15 mouse cellular contexts compared by ENCODE assay signal in the genomic region with DNA sequence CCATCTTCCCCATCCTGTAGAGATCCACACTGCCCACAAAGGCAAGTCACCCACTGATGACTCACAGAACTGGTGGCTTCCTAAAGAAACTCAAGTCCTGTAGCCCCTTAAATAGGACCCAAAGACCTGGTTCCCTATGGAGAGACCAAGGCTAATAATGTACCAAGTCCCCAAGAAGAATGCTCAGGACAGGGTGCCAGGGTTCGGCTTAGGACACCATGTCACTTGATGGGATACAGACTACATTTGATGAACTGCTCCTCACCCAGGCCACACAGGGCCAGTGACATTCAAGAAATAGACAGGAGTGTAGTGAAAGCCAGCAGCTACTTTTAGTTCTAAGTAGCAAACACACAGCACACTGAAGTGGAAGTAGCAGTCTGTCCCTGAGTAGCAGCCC. TPM values are rescaled to one million over a fixed set of nuclear protein-coding genes. Genes with fewer than 3 reads are reported as not detected.
DNase-seq lines count a peak whose midpoint lies in the region; ATAC-seq and TF ChIP-seq lines count a peak whose summit lies in the region.
"Had no signal": no experiment of that assay in that cellular context is flagged by ENCODE, and none has a peak within 500 bp of the region (broad histone marks: within the 10 kb centered on the region; RNA-seq: fewer than 3 reads in every experiment).

No protein-coding gene starts in this region.

- H3K4me3 ChIP-seq in kidney, embryonic 15.5 days (replicated peaks): no peak overlapping the region
- H3K4me3 ChIP-seq in stomach, embryonic 15.5 days (replicated peaks): no peak overlapping the region
- H3K4me3 ChIP-seq in stomach, postnatal 0 days (ENCODE audit: low read depth, low read length): no peak overlapping the region
- H3K4me3 ChIP-seq: embryonic facial prominence, embryonic 12.5 days had no signal

- H3K36me3 ChIP-seq in kidney, embryonic 15.5 days: peaks cover 21% of the 10 kb centered on the region
- H3K36me3 ChIP-seq in stomach, embryonic 15.5 days: peaks cover 3% of the 10 kb centered on the region; the same call in 1 of the 2 replicates
- no peaks in the 10 kb centered on the region for H3K36me3 ChIP-seq in stomach, postnatal 0 days (ENCODE audit: control insufficient read depth, insufficient read depth, low read length)

- 88% methylated on average over 1 of the region's 1 CpGs for WGBS in kidney, embryonic 15.5 days
- WGBS in stomach, embryonic 15.5 days: 93% methylated on average over 1 of the region's 1 CpGs
- WGBS in stomach, postnatal 0 days: 88% methylated on average over 1 of the region's 1 CpGs

- H3K9ac ChIP-seq in kidney, embryonic 15.5 days: no peak overlapping the region
- no peak overlapping the region for H3K9ac ChIP-seq in stomach, embryonic 15.5 days
- H3K9ac ChIP-seq in stomach, postnatal 0 days (ENCODE audit: low read length): no peak overlapping the region
- H3K9ac ChIP-seq: embryonic facial prominence, embryonic 12.5 days had no signal

- H3K4me2 ChIP-seq in kidney, embryonic 15.5 days: no peak overlapping the region
- H3K4me2 ChIP-seq in stomach, embryonic 15.5 days: no peak overlapping the region
- no peak overlapping the region for H3K4me2 ChIP-seq in stomach, postnatal 0 days (replicated peaks; ENCODE audit: low read depth)
- H3K4me2 ChIP-seq: embryonic facial prominence, embryonic 12.5 days; liver, embryonic 11.5 days had no signal

- peaks cover 41% of the 10 kb centered on the region for H3K4me1 ChIP-seq in kidney, embryonic 15.5 days
- peaks cover 6% of the 10 kb centered on the region; the same call in 1 of the 2 replicates for H3K4me1 ChIP-seq in stomach, embryonic 15.5 days
- H3K4me1 ChIP-seq in stomach, postnatal 0 days (replicated peaks; ENCODE audit: control insufficient read depth, insufficient read depth): no peaks in the 10 kb centered on the region

- peak overlapping the region; percentile 46 for H3K27ac ChIP-seq in kidney, embryonic 15.5 days
- H3K27ac ChIP-seq in stomach, embryonic 15.5 days: 0 out of 2 replicates have a peak overlapping the region, but pooled peaks have one; percentile 31
- no peak overlapping the region for H3K27ac ChIP-seq in stomach, postnatal 0 days (replicated peaks)

- DNase-seq in gastrocnemius, adult 18-20 months (ENCODE audit: low spot score): peak; percentile 31
- no peak for DNase-seq in gastrocnemius, postnatal 4 days (ENCODE audit: low spot score in 2 of 2)
- DNase-seq in kidney, postnatal 10 days: no peak
- no peak for DNase-seq in stomach, postnatal 0 days (ENCODE audit: low spot score)
- DNase-seq in adrenal gland, adult (ENCODE audit: inconsistent age in 2 of 2, low spot score in 1 of 2): no peak
- DNase-seq: adrenal gland, postnatal 10 days; cerebellum, adult 2 months; gastrocnemius, postnatal 14 days; kidney, postnatal 36 days had no signal

- no peaks in the 10 kb centered on the region for H3K9me3 ChIP-seq in kidney, embryonic 15.5 days (replicated peaks)
- no peaks in the 10 kb centered on the region for H3K9me3 ChIP-seq in stomach, embryonic 15.5 days
- H3K9me3 ChIP-seq in stomach, postnatal 0 days (ENCODE audit: control insufficient read depth, low read length): no peaks in the 10 kb centered on the region
- H3K9me3 ChIP-seq: embryonic facial prominence, embryonic 12.5 days had no signal

- no peak for ATAC-seq in kidney, embryonic 15.5 days (replicated peaks; ENCODE audit: low FRiP score)
- ATAC-seq in stomach, embryonic 15.5 days (ENCODE audit: insufficient read depth, low FRiP score, low read depth): no peak
- ATAC-seq in stomach, postnatal 0 days (ENCODE audit: low FRiP score, low TSS enrichment): no peak
- no peak for ATAC-seq in megakaryocyte-erythroid progenitor cell, adult 5-6 weeks (replicated peaks; ENCODE audit: low FRiP score, low TSS enrichment, poor library complexity, severe bottlenecking)
- ATAC-seq: intestine, postnatal 0 days had no signal

- no peak for TF ChIP-seq EP300 in stomach, postnatal 0 days (optimal IDR thresholded peaks at IDR 0.05)

- no peaks in the 10 kb centered on the region for H3K27me3 ChIP-seq in kidney, embryonic 15.5 days
- no peaks in the 10 kb centered on the region for H3K27me3 ChIP-seq in stomach, embryonic 15.5 days (replicated peaks)
- H3K27me3 ChIP-seq in stomach, postnatal 0 days (ENCODE audit: control insufficient read depth, insufficient read depth, low read length): no peaks in the 10 kb centered on the region

- TF ChIP-seq CTCF in stomach, postnatal 0 days (IDR thresholded peaks at IDR 0.05; ENCODE audit: low read depth): no peak

RNA-seq across cellular contexts. Expression of a gene that starts 26.4 kb away (rescaled TPM):
- total RNA-seq in gastrocnemius, adult 18-20 months (2021): 1 to 10 TPM; 2.5 to 4.6 TPM
- under 1 TPM; 0.70 to 0.91 TPM for total RNA-seq in gastrocnemius, postnatal 4 days (2021)
- 24.2 and 26.5 TPM in 2 replicates for polyA plus RNA-seq in kidney, embryonic 15.5 days (2015; fragmentation: Nextera tagmentation; extraction: Ambion mirVana)
- 8.7 and 9.3 TPM in 2 replicates for polyA plus RNA-seq in stomach, embryonic 15.5 days (2015; fragmentation: Nextera tagmentation; extraction: Ambion mirVana)
- 9.6 and 9.9 TPM in 2 replicates for polyA plus RNA-seq in stomach, postnatal 0 days (2015; fragmentation: Nextera tagmentation; extraction: Ambion mirVana)
- 0.35 TPM in 1 of 2 replicates, not detected in the other for total RNA-seq in megakaryocyte-erythroid progenitor cell, adult 5-6 weeks (2014; fragmentation: Nextera tagmentation)
- not detected in 2 replicates for total RNA-seq in megakaryocyte-erythroid progenitor cell, adult 5-6 weeks (2017)

RNA-seq across cellular contexts. Expression of a gene that starts 45.2 kb away (rescaled TPM):
- 10 to 100 TPM; 25.4 to 26.0 TPM for total RNA-seq in gastrocnemius, adult 18-20 months (2021)
- 10 to 100 TPM; 32.2 to 36.5 TPM for total RNA-seq in gastrocnemius, postnatal 4 days (2021)
- 119 and 121 TPM in 2 replicates for polyA plus RNA-seq in kidney, embryonic 15.5 days (2015; fragmentation: Nextera tagmentation; extraction: Ambion mirVana)
- 105 and 110 TPM in 2 replicates for polyA plus RNA-seq in stomach, embryonic 15.5 days (2015; fragmentation: Nextera tagmentation; extraction: Ambion mirVana)
- 79.1 and 84.8 TPM in 2 replicates for polyA plus RNA-seq in stomach, postnatal 0 days (2015; fragmentation: Nextera tagmentation; extraction: Ambion mirVana)
- 27.5 and 63.2 TPM in 2 replicates for total RNA-seq in megakaryocyte-erythroid progenitor cell, adult 5-6 weeks (2014; fragmentation: Nextera tagmentation)
- 35.5 and 46.5 TPM in 2 replicates for total RNA-seq in megakaryocyte-erythroid progenitor cell, adult 5-6 weeks (2017)
